Mouse (Mus musculus) skeletal muscle tissue, adult 2 months (tissue): ENCODE data around the gene Fndc1.
A peak's percentile ranks its signal among the peaks of the same experiment; 100 is the strongest.

Experiments
- DNase-seq: peaks from one replicate; pipeline ENCODE4 v3.0.0-alpha.2; 2012; ENCODE audit warnings: low read depth, low spot score

Gene Fndc1

GRCm38 (mm10) chr17:7826819-7827515 is at the start of gene Fndc1:
Gene Fndc1 (minus strand): TSS chr17:7827302.
- peak; percentile 39 for DNase-seq

GRCm38 (mm10) chr17:7876541-7876940 is 49.4 kb upstream of the Fndc1 start:
- no peak for DNase-seq

- DNase-seq, result peak; percentile 52
Measured at GRCm38 (mm10) chr17:7875941-7876461, 48.9 kb upstream of the Fndc1 start.

GRCm38 (mm10) chr17:7874776-7875531 is 47.9 kb upstream of the Fndc1 start:
- DNase-seq, result no peak

- no peak for DNase-seq
Measured at GRCm38 (mm10) chr17:7873382-7873781, 46.3 kb upstream of the Fndc1 start.

- DNase-seq, result no peak
Measured at GRCm38 (mm10) chr17:7871800-7872199, 44.7 kb upstream of the Fndc1 start.

- DNase-seq, result no peak
Measured at GRCm38 (mm10) chr17:7870862-7871605, 43.9 kb upstream of the Fndc1 start.

GRCm38 (mm10) chr17:7869114-7869513 is 42.0 kb upstream of the Fndc1 start:
- no peak for DNase-seq

GRCm38 (mm10) chr17:7868631-7869030 is 41.5 kb upstream of the Fndc1 start:
- DNase-seq, result peak; percentile 45

- DNase-seq, result no peak
Measured at GRCm38 (mm10) chr17:7864740-7865139, 37.6 kb upstream of the Fndc1 start.

- peak; percentile 34 for DNase-seq
Measured at GRCm38 (mm10) chr17:7863745-7864144, 36.6 kb upstream of the Fndc1 start.

- DNase-seq, result no peak
Measured at GRCm38 (mm10) chr17:7860845-7861360, 33.8 kb upstream of the Fndc1 start.

GRCm38 (mm10) chr17:7857658-7858057 is 30.6 kb upstream of the Fndc1 start:
- no peak for DNase-seq

GRCm38 (mm10) chr17:7855851-7856250 is 28.7 kb upstream of the Fndc1 start:
- no peak for DNase-seq

GRCm38 (mm10) chr17:7851979-7852378 is 24.9 kb upstream of the Fndc1 start:
- no peak for DNase-seq

GRCm38 (mm10) chr17:7851527-7851926 is 24.4 kb upstream of the Fndc1 start:
- no peak for DNase-seq

GRCm38 (mm10) chr17:7850246-7850645 is 23.1 kb upstream of the Fndc1 start:
- no peak for DNase-seq

GRCm38 (mm10) chr17:7840505-7841290 is 13.6 kb upstream of the Fndc1 start:
- peak; percentile 86 for DNase-seq

GRCm38 (mm10) chr17:7827586-7827985 is 484 bp upstream of the Fndc1 start:
- DNase-seq, result peak; percentile 65

GRCm38 (mm10) chr17:7825416-7825815 is 1.7 kb downstream of the Fndc1 start:
- peak; percentile 80 for DNase-seq

- DNase-seq, result no peak
Measured at GRCm38 (mm10) chr17:7821553-7822186, 5.4 kb downstream of the Fndc1 start.
